Mouse (Mus musculus) layer of hippocampus, adult 8-10 months (tissue): ENCODE measurements at regions not wholly inside any gene's neighbourhood (a gene's known extent, or its start where the extent isn't known, plus 50 kb on each side); places are given as distances from the start of the nearest gene placed in this dataset.

Source experiments
- DNase-seq, 2 experiments: peaks; one replicate each; pipeline ENCODE4 v3.0.0; 2022; ENCODE audit warnings: low spot score in 2 of 2

DNA sequence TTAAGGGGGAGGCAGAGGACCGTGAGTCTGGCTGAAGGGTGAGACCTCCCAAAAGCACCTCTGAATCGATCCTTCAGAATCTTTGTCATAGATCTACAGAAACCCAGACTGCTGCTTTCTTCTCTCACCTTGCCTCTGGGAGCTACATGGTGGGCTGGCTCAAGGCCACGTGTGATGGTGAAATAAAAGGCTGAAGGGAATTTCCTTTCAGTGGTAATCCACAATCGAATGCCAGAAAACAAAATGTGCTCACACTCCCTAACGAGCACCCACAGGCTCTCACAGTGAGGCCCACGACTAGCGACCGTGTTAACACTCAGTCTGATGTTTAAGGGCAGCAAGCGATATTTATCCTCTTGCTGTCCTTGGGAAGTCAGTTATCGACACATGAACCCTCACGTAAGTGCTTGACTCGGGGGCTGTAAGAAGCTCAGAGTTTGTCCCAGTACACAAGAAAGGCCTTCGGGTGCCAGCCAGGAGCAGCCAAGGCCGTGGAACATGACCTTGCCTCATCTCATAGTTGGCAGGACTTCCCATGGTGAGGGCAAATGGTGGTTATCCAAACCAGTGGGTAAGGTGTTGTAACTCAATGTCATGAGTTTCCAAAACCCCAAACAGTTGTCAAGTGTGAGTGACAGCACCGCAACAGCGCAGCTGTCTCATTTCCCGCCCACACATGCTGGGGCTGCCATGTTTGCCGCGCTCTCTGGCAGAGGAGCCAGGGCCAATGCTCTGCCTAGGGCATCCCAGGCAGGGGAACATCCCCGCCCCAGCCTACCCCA lies 221.0 kb upstream of the Ankrd55 start:
- DNase-seq: no peak

DNA sequence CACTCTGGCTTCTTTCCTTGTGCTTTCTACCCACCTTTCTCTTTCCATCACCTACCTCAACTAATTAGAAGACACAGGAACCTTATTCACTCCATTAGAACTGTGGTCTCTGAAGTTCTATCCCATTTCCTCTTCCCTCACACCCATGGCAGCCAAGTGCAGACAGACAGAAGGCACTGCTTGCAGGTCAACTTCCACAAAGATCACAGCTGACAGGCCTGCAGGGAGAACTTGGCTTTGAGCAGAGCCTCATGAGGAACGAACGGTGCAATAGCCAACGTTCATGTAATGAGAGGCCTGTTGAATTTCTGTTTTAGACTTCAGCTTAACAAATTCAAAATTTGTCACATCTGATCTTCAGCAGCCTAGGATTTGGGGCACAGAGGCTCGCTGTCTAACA lies 217.5 kb upstream of the Ankrd55 start:
- DNase-seq: no peak

DNA sequence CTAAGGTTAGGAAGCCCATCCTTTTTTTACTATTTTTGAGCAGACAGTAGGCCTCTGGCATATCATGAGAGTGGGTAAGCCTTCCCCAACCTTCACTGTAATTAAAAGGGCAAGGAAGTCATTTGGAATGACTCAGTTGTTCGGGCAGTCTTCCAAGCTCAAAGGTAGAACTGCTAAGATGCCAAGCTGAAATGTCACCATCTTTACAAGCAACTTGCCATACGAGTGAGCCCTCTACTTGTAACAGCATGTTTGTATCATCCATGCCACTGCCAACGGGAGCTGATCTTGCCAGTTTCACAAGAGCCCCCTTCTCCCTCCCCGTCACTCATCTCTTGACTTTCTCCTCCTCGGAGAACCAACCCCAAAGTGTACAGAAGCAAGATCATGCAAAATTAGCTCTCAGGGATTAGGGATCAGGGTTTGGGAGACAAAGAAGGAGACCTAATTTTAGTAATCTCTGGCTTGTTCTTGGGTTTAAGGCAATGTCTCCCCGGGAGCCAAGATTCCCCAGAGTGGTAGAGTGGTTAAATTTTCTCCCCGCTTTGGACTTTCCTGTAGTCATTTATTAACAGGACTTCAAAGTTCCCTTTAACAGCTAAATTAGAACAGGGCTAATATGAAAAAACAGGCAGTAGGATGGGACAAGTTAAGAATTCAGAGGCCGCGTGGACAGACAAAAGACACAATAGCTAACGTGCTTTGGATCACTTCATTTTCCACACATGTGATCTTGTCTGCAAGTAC lies 216.9 kb upstream of the Ankrd55 start:
- no peak for DNase-seq

DNA sequence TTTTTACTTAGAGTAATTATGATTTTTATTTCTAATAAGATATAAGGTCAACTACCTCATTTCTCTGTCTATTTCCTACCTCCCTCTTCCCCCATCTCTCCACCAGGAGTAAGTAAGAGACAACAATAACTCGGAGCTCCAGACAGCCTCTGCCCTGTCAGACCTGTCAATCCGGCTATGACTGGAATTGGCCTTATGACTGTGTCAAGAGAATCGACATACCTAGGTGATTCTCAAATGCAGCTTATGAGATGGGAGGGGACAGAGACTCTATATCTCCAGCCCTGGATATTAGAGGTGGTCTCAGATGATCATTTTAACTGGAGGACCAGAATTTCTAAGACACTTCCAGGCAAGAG lies 216.3 kb upstream of the Ankrd55 start:
- DNase-seq: no peak

DNA sequence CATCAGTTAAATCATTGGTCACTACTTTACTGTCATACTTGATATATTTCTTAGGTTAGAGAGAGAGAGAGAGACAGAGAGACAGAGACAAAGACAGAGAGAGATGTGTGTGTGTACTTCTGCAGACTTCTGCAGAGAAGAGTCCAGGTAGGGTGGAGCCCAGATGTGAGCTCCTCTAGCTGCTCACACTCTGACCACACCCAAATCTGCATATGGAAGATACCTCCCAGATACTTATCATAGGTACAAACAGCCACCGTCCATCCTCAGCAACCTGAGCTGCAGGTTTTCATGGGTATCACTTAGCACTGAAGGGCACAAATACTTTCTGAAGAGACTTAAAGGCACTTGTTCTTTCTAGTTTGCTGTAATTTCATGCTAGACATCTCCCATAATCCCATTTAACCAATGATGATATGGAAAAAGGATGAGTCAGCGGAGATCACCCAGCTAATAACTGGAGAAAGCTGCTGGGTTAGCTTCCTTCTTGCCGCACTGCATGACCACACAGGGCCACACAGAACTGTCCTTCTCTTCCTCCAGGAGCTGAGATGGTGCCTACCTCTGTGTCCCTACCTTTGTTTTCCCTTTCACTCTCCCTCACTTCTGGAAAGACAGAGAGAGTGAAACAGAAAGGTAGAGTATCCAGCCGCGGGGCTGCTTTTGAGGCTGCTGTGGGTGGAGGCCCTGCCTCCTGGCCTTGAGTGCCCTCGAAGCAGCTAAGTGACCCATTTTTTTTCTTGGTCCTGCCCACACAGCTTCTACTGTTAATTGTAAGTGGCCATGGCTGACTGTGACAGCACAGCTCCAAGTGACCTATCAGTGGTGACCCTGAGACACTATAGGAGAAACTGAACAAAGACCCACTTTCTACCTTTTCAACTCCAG lies 214.5 kb upstream of the Ankrd55 start:
- no peak for DNase-seq

GRCm38 (mm10) chr13:112075847-112076479 lies 212.3 kb upstream of the Ankrd55 start:
- no peak for DNase-seq

DNA sequence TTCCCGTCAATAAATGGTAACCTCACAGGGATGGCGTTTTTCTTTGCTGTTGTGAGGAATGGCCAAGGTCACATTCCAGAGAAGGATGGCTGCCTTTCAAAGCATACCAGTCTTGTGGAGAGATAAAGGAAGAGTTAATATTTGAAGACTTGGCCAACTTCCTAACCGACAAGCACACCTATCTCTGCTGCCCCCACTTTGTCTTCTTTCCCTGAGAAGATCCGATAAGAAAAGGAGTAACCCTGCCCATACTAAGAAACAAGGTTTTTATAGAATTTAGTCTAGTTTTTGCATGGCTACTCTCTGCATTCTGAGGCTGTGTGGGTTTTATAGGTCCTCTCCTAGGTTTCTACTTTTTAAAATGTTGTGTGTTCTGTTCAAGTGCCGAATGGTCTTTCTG lies 210.2 kb upstream of the Ankrd55 start:
- no peak for DNase-seq

GRCm38 (mm10) chr13:112081935-112082334 lies 206.3 kb upstream of the Ankrd55 start:
- DNase-seq: no peak

DNA sequence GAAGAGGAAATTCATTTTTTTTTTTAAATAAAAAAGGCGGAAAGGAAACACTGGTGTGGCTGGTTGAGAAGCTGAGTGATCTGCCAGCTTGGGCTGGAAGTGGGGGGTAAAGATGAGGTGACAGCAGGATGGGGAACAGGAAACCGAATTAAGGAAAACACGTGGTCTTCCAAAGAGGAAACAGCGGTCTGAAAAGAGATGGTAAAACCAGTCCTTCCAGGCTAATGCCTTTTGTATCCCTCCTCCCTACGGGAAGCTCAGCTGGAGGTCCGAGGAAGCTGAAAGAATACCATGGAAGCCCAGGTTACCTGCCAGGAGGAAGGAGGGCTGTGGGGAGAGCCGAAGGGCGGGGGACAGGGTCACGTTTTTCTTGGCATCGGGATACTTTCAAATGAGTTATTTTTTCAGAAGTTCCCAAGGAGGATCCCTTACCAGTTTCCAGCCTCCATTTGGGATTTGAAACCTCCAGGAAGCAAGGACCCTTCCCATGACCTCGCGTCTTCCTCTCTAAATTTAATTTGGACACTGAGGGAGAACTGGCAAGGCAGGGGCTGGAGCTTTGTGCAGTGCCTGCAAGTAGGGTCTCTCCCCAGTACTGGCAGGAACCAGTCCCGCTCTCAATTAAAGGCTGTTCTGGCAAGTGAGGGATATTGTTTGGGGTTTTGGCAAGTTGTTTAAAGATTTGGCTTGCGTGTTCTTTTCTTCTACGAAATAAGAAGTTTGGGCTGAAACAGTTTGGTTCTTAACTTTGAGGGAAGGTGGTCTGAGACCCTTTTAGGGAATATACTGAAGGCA lies 203.6 kb upstream of the Ankrd55 start:
- DNase-seq: no peak

GRCm38 (mm10) chr13:112088312-112088771 lies 199.9 kb upstream of the Ankrd55 start:
- DNase-seq: no peak

DNA sequence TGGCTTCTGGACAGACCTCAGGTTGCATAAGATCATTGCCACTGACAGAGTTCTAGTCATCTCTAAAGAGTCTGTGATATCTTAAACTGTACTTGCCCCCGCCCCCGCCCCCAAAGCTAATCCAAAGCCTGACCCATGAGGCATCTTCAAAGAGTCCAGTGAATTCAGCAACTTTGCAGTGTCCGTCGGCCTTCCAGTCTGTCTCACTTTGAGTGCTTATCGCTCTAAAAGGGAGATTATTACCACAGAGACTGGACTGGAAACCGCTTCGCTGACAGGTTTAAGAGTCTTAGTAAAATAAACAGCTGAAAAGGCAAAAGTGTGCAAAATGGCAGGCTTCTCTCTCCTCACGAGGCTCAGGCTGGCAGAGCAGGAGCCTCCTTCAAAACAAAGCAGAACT lies 197.5 kb upstream of the Ankrd55 start:
- no peak for DNase-seq

DNA sequence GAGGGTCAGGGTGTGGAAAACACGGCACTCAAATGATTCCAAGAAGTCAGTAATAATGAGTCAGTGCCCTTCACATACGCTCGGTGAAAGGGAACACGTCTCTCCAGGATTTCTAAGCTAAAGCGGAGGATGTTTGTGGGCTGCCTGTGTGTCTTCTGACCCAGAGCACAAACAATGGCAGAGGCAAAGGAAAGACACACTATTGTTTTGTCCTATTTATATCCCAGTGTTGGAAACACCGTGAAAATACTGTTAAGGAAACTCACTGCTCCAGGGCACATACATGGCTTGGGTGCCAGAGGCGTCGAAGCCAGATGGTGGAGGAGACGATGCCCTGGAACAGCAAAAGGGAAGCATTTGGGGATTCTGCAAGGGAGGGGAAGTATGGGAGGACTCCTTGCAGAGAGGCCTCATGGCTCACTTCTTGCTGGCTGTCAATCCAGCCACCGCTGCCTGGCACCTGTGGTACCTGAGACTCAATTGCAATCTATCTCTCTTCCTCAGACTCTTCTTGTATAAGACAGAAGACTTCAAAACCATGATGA lies 192.6 kb upstream of the Ankrd55 start:
- DNase-seq: no peak

DNA sequence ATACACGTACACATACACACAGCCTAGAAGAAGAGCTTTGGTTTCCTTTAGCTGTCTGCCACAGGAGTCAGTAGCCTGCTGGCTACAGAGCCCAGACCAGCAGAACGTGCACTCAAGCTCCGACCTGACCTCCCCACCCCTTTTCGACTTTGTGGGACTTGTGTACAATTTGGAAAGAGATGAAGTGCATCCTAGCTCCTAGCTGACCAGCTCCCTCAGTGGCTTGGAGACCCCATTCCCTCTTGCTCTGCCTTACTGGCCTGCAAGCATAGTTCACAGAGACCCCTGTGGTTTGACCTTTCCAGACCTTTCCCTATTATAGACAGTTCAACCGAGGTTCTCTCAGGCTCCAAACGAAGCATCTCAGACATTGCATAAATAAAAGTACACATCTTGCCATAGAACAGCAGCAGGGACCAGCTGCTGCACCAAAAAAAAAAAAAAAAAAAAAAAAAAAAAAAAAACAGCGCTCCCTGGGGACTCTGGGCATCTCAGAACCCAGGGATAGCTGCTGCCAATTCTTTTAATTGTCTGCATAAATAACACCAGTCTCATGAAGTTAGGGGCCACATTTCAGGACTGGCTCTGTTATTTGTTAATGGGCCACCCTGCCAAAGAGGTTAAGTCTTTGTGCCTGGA lies 188.2 kb upstream of the Ankrd55 start:
- no peak for DNase-seq

DNA sequence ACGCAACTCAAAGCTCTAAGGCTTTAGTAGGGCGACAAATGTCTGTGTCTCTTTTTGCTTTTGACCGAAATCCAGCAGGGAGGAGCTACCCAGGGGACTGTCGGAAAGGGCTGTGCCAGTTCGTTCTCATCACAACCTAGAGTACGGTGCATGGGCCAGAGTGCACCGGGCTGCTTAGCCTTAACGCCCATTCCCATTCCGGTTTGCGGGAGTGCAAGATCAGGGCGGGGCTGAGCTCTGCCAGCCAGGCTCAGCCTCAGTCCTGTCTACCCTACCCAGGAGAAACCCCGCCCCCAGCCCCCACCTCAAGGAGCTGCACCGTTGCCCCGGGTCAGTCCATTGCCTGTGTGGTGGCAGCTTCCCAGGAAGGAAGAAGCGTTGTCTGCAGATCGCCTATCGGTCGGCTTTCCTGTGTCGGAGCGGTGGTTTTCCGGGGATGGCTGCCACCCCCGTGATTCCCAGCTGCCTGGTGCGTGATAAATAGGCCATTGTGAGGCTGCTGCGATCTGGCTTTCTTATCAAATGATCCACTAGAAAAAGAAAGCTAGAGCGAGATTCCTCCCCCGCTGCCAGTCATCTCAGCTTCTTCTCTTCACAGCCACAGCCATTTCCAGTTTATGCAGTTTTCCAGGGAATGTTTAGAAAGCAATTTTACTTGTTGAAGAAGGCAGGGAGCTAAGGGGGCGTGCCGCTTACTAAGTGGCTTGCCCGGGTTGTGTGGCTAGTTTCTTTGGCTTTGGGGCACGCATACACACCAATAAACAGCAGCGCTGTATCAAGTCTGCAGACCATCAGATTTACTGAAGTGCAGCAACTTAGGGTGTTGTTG lies 187.4 kb upstream of the Ankrd55 start:
- DNase-seq: peak; percentile 32 to 35

- no peak for DNase-seq
Measured at GRCm38 (mm10) chr13:112101421-112101756, 186.9 kb upstream of the Ankrd55 start.

DNA sequence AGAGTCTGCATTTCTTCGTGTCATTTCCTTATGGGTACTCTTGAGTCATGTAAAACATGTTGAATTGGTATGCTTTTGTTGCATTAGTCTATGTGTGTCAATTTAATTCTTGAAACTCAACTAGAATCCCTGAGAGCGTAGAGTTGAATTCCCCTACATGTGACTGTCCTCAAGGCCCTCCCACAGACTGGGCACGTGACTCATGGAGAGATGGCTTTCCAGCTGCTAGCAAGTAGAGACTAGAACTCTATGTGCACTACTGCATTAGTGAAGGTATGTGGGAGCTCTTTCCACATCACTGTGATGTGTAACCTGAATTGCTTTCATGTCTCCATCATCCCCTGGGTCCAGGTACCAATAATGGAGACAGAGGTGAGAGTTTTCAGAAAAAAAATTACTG lies 182.3 kb upstream of the Ankrd55 start:
- no peak for DNase-seq

DNA sequence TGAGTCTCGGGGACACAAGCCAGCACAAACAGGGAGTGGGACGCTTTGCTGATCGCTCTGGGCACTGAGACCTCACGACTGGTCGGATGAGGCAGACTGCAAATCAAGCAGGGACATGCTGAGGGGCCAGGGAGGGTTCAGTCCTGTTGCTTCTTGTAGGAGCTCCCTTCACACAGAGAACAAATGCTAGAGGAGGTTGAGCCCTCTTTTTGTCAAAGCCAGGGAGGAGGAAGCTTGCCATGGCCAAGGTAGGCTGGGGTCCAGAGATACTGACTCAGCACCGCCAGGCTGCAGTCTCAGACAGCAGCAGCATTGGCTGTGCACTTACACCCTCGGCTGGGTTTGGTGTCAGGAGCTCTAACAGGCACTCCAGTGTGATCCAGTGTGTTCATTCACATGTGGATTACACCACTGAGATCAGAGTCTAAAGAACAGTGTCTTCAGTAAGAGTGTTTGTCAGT lies 173.5 kb upstream of the Ankrd55 start:
- DNase-seq: peak; percentile 15 to 35

- no peak for DNase-seq
Measured at GRCm38 (mm10) chr13:112116101-112116726, 172.0 kb upstream of the Ankrd55 start.
